Mouse (Mus musculus) liver, postnatal 0 days (tissue): ENCODE data around the gene Vps11. TPM values are rescaled to one million over a fixed set of nuclear protein-coding genes. Genes with fewer than 3 reads are reported as not detected.
A peak's percentile ranks its signal among the peaks of the same experiment; 100 is the strongest.

Experiments used
- ATAC-seq: fragments of 200-750 bp; cut with Nextera tagmentation; 2 replicates; pipeline ENCODE4 v1.8.0; 2017; ENCODE audit warnings: mild to moderate bottlenecking, moderate library complexity
- DNase-seq: peaks from one replicate; pipeline ENCODE4 v3.0.0-alpha.2; 2016
- H3K27ac ChIP-seq: fragments of 300-500 bp; sonication (generic); 2 replicates; pipeline ENCODE4 v1.5.1; 2014; ENCODE audit warnings: antibody characterized with exemption, moderate library complexity, mild to moderate bottlenecking, low read depth
- H3K27me3 ChIP-seq: fragments of 300-500 bp; sonication (generic); 2 replicates; pipeline ENCODE4 v1.6.1; 2014; ENCODE audit warnings: low read length, control low read depth, mixed read lengths; ENCODE audit not compliant: insufficient read depth
- H3K36me3 ChIP-seq: fragments of 300-500 bp; sonication (generic); replicated peaks from 2 replicates; pipeline ENCODE4 v1.6.1; 2014; ENCODE audit warnings: mild to moderate bottlenecking, control low read depth, low read length, moderate library complexity, mixed read lengths; ENCODE audit not compliant: insufficient read depth
- H3K4me1 ChIP-seq: fragments of 300-500 bp; sonication (generic); 2 replicates; pipeline ENCODE4 v1.6.1; 2014; ENCODE audit warnings: antibody characterized with exemption, mild to moderate bottlenecking, control low read depth; ENCODE audit not compliant: insufficient read depth
- H3K4me2 ChIP-seq: fragments of 300-500 bp; sonication (generic); 2 replicates; pipeline ENCODE4 v1.6.1; 2014; ENCODE audit warnings: low read depth, mild to moderate bottlenecking, low read length, moderate library complexity, mixed read lengths
- H3K4me3 ChIP-seq: fragments of 300-500 bp; sonication (generic); 2 replicates; pipeline ENCODE4 v1.5.1; 2014; ENCODE audit warnings: low read depth, low read length
- H3K9ac ChIP-seq: fragments of 300-500 bp; sonication (generic); replicated peaks from 2 replicates; pipeline ENCODE4 v1.6.1; 2014; ENCODE audit warnings: mild to moderate bottlenecking, moderate library complexity
- H3K9me3 ChIP-seq: fragments of 300-500 bp; sonication (generic); 2 replicates; pipeline ENCODE4 v1.6.1; 2016; ENCODE audit warnings: mild to moderate bottlenecking, control low read depth, low read length, mixed read lengths
- CTCF ChIP-seq: sonication (generic); IDR thresholded peaks from 2 replicates; pipeline ENCODE4 v1.5.1; 2016; ENCODE audit warnings: antibody characterized with exemption, low read depth
- EP300 ChIP-seq: IDR thresholded peaks from 2 replicates; pipeline ENCODE4 v1.6.1; 2016; ENCODE audit warnings: antibody characterized with exemption, low read depth, mild to moderate bottlenecking
- WGBS: fragments of 180-500 bp; shearing (Covaris S2); extraction: QIAGEN DNeasy Blood & Tissue Kit; methylation state at CpG from one replicate; pipeline ENCODE4 v1.1.7; 2014; ENCODE audit not compliant: insufficient replicate concordance; 5-methylcytosine and 5-hydroxymethylcytosine counted together
- polyA plus RNA-seq: library from polyadenylated mRNA; unstranded; fragments of >200 nt; fragmentation: Nextera tagmentation; extraction: Ambion mirVana; gene quantifications from 2 replicates; pipeline ENCODE4 v1.2.1, GENCODE M21; 2015

The Vps11 gene
- polyA plus RNA-seq, 1 experiment from 2014 or later: 13.3 TPM

DNA sequence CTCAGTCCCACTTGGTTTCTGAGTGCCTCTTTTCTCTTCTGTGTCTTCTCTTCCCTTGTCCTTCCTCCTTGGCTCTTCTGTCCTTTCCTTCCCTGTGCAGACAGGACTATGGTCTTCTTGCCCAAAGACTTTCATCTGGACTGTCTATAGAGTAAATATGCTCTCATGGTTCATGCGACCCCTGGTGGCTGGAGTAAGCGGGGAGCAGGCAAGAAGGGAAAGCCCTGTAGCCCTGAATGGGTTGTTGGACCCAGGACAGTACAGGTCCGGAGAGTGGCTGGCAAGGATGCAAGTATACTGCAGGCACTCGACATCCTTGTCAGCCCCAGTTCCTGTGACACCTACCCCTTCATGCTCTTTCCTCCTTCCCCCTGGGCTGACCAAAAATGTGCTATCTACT lies 30.0 kb upstream of the Vps11 start:
- H3K27ac ChIP-seq: no peak overlapping the region
- peak; percentile 82 for DNase-seq
- no peak overlapping the region for H3K4me2 ChIP-seq
- peak; percentile 52 for ATAC-seq
- TF ChIP-seq CTCF (peak; percentile 93), EP300 (no peak)
- H3K4me1 ChIP-seq: no peaks in the 10 kb centered on the region
- no peaks in the 10 kb centered on the region for H3K27me3 ChIP-seq
- H3K9ac ChIP-seq: no peak overlapping the region
- H3K36me3 ChIP-seq: peaks cover 43% of the 10 kb centered on the region
- H3K4me3 ChIP-seq: no peak overlapping the region
- no peaks in the 10 kb centered on the region for H3K9me3 ChIP-seq
- 25% methylated on average over 4 of the region's 4 CpGs for WGBS

DNA sequence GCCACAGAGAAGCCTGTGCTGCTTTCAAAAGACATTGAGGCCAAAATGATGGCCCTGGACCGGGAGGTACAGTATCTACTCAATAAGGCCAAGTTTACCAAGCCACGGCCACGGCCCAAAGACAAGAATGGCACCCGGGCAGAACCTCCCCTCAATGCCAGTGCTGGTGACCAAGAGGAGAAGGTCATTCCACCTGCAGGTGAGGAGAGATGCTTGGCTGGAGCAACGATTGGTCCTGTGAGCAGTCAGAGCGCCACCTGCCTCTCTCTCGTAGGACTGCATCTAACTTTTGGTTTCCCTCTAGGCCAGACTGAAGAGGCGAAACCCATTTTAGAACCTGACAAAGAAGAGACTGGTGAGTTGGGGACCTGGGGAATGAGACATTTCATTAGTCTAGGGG lies 27.8 kb upstream of the Vps11 start:
- Histone ChIP-seq H3K4me2 (no peak overlapping the region), H3K4me3 (no peak overlapping the region), H3K27ac (no peak overlapping the region), H3K27me3 (no peaks in the 10 kb centered on the region), H3K9me3 (no peaks in the 10 kb centered on the region), H3K36me3 (peaks cover 61% of the 10 kb centered on the region), H3K9ac (no peak overlapping the region), H3K4me1 (no peaks in the 10 kb centered on the region)
- ATAC-seq: 0 out of 2 replicates have a peak, but pooled peaks have one; percentile 28
- TF ChIP-seq CTCF: peak; percentile 87
- TF ChIP-seq EP300: no peak
- 58% methylated on average over 8 of the region's 8 CpGs for WGBS
- peak; percentile 69 for DNase-seq

DNA sequence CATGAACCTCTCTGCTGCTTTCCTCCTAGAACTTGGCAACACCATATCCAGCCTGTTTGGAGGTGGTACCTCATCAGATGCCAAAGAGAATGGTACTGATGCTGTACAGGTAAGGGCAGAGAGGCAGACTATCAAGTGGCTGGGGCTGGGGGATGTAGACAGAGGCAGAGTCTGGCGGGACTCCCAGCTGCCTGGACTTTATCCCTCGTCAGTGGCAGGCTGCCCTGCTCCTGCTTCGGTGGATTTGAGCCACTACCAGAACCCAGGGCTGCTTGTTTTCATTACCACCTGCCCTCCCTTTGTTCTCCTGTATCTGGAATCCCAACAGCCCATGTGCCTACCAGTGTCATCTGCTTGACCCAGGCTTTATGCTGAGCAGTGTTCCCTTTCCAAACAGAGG lies 25.8 kb upstream of the Vps11 start:
- Histone ChIP-seq H3K27ac (no peak overlapping the region), H3K4me3 (no peak overlapping the region), H3K27me3 (no peaks in the 10 kb centered on the region), H3K4me2 (no peak overlapping the region), H3K9ac (no peak overlapping the region), H3K9me3 (no peaks in the 10 kb centered on the region), H3K4me1 (no peaks in the 10 kb centered on the region), H3K36me3 (peaks cover 75% of the 10 kb centered on the region)
- DNase-seq (no peak), ATAC-seq (no peak)
- 73% methylated on average over 3 of the region's 3 CpGs for WGBS
- TF ChIP-seq EP300: no peak
- TF ChIP-seq CTCF: no peak

DNA sequence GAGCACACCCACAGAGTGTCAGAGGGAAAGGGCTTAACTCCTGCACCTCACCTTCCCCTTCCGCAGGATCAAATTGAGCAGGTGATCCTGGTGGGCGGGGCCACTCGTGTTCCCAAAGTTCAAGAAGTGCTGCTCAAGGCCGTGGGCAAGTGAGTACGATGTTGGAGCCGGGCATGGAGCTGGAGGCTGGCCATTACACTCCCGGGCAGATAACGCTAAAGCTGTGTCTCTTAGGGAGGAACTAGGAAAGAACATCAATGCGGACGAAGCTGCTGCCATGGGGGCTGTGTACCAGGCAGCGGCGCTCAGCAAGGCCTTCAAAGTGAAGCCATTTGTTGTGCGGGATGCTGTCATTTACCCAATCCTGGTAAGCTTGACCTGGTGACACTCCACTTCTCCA lies 23.1 kb upstream of the Vps11 start:
- no peak for TF ChIP-seq CTCF
- TF ChIP-seq EP300: no peak
- DNase-seq: no peak
- no peaks in the 10 kb centered on the region for H3K27me3 ChIP-seq
- no peak overlapping the region for H3K4me3 ChIP-seq
- H3K4me2 ChIP-seq: no peak overlapping the region
- H3K9ac ChIP-seq: no peak overlapping the region
- 86% methylated on average over 13 of the region's 13 CpGs for WGBS
- peaks cover 12% of the 10 kb centered on the region for H3K4me1 ChIP-seq
- no peaks in the 10 kb centered on the region for H3K9me3 ChIP-seq
- no peak overlapping the region for H3K27ac ChIP-seq
- ATAC-seq: no peak
- peaks cover 76% of the 10 kb centered on the region for H3K36me3 ChIP-seq

DNA sequence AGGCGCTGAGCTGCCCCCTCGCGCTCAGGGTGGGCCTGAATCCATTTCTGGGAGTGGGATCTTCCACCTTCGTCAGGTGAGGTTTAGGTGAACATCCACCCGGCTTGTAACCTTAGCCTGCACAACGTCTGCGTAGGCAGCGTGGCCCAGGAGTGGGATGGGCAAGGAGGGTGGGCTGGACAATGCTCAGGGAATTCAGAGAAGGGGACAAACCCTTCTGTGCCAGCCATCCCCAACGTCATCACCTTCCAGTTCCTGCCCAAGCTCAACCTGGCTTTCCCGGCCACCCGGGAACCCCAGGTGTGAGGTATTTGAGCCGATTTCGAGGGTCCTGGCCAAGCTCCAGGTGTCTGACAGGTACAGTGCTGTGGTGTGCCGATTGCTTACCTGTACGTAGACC lies 18.4 kb upstream of the Vps11 start:
- Histone ChIP-seq H3K4me1 (peaks cover 23% of the 10 kb centered on the region), H3K36me3 (peaks cover 33% of the 10 kb centered on the region), H3K9ac (peak overlapping the region; percentile 86), H3K27me3 (no peaks in the 10 kb centered on the region), H3K27ac (peak overlapping the region; percentile 88), H3K9me3 (no peaks in the 10 kb centered on the region), H3K4me3 (peak overlapping the region; percentile 75), H3K4me2 (peak overlapping the region; percentile 96)
- WGBS: 6% methylated on average over 15 of the region's 15 CpGs
- no peak for DNase-seq
- TF ChIP-seq CTCF (no peak), EP300 (no peak)
- ATAC-seq: peak; percentile 2; the same call in 1 of the 2 replicates

DNA sequence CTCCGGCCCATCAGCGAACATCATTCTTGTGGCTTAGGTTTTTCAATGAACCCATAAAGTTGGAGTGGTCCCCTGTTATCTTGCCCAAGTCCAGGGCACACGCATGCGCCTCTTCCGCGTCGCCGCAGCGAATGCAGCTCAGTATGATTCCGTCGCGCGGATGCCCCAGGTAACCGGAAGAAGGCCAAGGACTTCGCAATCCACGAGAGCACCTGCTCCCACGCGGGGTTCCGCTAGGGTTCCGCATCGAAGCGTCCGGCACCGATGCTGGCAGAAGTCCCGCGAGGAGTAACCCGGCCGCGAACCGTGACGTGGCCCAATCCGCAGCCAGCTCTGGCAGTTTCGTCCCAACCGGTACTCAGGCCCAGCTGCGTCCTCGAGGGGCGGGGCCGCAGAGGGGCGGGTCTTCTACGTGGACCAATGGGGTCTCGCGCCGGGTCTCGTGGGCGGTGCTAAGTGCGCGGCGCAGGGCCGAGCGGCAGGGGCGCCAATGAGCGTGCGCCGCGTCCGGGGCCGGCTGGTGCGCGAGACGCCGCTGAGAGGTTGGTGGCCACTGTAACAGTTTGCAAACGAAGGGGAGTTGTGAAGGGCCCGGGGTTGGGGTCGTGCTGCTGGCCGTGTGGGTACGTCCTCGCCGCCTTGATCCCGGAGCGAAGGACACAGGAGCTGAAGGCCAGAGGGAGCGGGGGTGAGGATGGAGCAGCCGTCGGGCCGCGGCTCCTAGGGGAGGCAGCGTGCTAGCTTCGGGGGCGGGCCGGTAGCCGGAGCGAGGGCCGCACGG lies 17.8 kb upstream of the Vps11 start, which contains the start of gene Hyou1:
Gene Hyou1, plus strand, starts transcription at position 437 of the 781 bp plus-strand sequence.
- peak within 1 kb of the TSS; percentile 96 for H3K4me2 ChIP-seq
- no peaks in the 10 kb centered on the region for H3K9me3 ChIP-seq
- WGBS: 2% methylated on average over 71 of the region's 83 CpGs
- H3K36me3 ChIP-seq: peaks cover 27% of the 10 kb centered on the region
- H3K9ac ChIP-seq: peak within 1 kb of the TSS; percentile 86
- ATAC-seq (peak; percentile 98), DNase-seq (peak; percentile 100)
- H3K4me1 ChIP-seq: peaks cover 23% of the 10 kb centered on the region
- H3K27me3 ChIP-seq: no peaks in the 10 kb centered on the region
- H3K27ac ChIP-seq: peak within 1 kb of the TSS; percentile 88
- TF ChIP-seq CTCF: peak; percentile 51
- TF ChIP-seq EP300: no peak
- H3K4me3 ChIP-seq: peak within 1 kb of the TSS; percentile 75
